Mouse (Mus musculus) activated CD4-positive, CD25-positive, alpha-beta regulatory T cell, adult 9 weeks (primary cell): ENCODE data around the gene Psma7. TPM values are rescaled to one million over a fixed set of nuclear protein-coding genes. Genes with fewer than 3 reads are reported as not detected.

Experiments used
- polyA plus RNA-seq: library from polyadenylated mRNA; unstranded; fragments of 100-300 nt; shearing (Covaris generic); gene quantifications from one replicate; pipeline ENCODE4 v1.2.1, GENCODE M21; 2017

The Psma7 gene
- polyA plus RNA-seq: 496 TPM

DNA sequence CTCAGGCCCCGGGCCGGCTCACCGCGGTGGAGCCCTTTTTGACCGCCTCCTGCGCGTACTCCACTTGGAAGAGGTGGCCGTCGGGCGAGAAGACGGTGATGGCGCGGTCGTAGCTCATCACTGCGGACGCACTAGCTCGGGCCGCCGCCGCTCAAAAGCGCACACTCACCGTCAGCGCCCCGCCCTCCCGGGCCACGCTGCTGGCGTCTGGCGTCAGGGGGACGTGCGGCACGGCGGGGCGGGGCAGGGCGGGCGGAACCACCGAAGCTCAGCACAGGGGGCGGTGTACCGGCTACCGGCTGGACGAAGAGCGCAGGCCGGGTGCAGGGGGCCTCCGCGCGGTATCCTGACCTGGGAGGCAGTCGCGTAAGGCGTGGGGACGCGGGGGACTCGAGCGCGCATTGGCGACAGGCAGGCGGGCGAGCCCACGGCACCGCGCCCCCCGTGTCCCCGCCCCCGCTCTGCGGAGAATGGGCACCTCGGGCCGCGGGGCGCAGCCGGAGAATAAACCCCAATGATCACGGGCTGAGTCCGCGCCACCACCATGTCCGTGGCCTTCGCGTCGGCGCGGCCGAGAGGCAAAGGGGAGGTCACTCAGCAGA lies at the start of gene Psma7, which contains the start of gene Ss18l1:
Gene Psma7, minus strand, starts transcription at position 178 of the 602 bp plus-strand sequence.
Gene Ss18l1, plus strand, starts transcription at position 254 of the 602 bp plus-strand sequence.

DNA sequence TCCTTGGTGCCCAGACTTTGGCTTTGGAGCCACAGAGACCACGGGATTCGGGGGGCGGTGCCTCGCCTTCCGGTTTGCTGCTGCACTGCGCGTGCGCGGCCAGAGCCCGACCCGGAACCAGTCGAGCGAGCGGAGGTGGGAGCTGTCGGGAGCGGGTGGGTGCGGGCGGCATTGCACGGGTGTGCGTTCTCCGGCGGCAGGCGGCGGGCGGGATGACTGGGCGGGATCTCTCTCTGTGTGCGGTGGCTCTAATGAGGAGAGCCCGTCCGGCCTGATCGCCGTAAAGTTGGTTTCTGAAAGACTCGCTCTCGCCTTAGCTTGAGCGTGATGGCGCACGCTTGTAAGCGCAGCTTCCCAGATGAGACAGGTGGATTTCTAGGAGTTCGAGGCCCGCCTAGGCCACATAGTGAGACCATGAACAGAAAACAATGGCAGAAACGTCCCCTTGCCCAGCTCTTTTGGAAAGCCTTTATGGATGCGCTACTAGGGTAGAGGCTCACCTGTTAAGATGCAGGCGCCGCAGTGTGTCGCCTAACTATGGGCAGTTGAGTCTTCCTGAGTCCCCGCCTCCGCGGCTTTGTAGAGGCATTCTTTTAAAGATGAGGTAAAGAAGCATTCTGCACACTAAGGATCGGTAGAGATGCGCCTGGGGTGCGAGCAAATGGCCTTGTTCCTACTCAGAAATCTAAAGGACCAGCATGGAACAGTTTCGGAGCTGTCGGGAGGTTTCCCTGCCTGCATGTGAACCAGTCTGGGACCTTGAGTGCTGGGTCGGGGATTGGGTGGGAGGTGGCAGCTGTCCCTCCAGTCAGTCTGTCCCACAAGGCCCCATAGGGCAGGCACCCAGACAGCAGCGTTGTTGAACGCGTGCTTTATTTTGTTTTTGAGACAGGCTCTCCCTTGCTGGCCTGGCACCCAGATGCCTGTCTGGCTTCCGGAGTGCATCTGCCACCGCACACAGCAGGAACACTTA lies 28.5 kb upstream of the Psma7 start, which contains the start of gene Mtg2:
Gene Mtg2, plus strand, starts transcription at position 108 of the 973 bp plus-strand sequence.

DNA sequence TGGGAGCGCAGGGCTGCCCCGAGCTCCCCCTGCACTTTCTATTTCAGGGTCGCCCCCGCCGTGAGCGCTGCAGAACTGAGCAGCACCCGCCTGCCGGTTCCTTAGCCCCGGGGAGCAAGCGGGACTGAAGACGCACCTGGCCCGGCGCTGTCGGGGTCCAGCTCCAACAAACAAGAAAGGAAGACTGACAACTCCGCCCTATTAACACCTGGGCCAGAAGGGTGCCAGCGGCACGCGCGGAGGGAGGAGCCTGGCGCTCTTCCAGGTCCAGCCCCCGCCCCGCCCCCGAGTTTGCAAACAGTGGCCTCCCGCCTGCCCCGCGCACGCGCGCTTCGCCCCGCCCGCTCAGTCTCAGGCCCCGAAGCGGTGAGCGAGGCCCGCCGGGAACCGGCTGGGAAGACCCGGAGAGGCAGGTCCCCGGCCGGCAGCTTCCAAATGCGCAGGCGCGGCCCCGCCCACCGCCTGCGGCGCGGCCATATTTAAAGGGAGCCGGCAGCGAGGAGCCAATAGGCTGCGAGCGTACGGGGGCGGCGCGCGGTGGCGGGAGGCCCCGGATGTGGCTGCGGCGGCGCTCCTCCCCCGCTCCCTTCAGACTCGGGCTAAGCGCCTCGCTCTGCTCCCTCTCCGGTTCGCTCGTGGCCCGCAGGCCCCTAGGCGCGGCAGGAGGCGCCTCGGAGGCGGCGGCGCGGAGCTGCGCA lies 17.7 kb downstream of the Psma7 start, which contains the start of gene Lsm14b:
Gene Lsm14b, plus strand, starts transcription at position 587 of the 698 bp plus-strand sequence.

Other genes starting within 250 kb of the Psma7 start
- gene Taf4, start 65.8 kb downstream of the Psma7 start, polyA plus RNA-seq: 3.7 TPM
- gene Lsm14b, start 17.4 kb downstream of the Psma7 start, polyA plus RNA-seq: 1.8 TPM
- gene Ss18l1, start 76 bp upstream of the Psma7 start, polyA plus RNA-seq: 2.2 TPM
- gene Mtg2, start 28.2 kb upstream of the Psma7 start, polyA plus RNA-seq: 57.7 TPM
- gene Hrh3, start 62.1 kb upstream of the Psma7 start, polyA plus RNA-seq: not detected
- 48.7 TPM for gene Osbpl2, start 76.9 kb upstream of the Psma7 start, polyA plus RNA-seq
- gene Adrm1, start 129.1 kb upstream of the Psma7 start, polyA plus RNA-seq: 157 TPM
- 0.73 TPM for gene Lama5, start 183.4 kb upstream of the Psma7 start, polyA plus RNA-seq
- 785 TPM for gene Rps21, start 214.9 kb upstream of the Psma7 start, polyA plus RNA-seq
- 1.9 TPM for gene Cables2, start 231.1 kb upstream of the Psma7 start, polyA plus RNA-seq
- gene Rbbp8nl, start 247.4 kb upstream of the Psma7 start, polyA plus RNA-seq: 0.20 TPM